Mouse (Mus musculus) left cerebral cortex, postnatal 36 days (tissue): ENCODE data around the gene Smc3. TPM values are rescaled to one million over a fixed set of nuclear protein-coding genes. Genes with fewer than 3 reads are reported as not detected.

Experiments used
- DNase-seq, 2 experiments: peaks; one replicate each; pipeline ENCODE4 v3.0.0; 2021 to 2022; ENCODE audit warnings: low spot score in 2 of 2, mixed read lengths in 1 of 2
- intact Hi-C: fragments of 180-260 bp; cut with DNase I; formaldehyde crosslinking; loops from one replicate; pipeline ENCODE4 v1.15.1; 2025
- total RNA-seq, 2 experiments: library from RNA; stranded (reverse); gene quantifications; 2 replicates each; pipeline ENCODE4 v1.2.3; 2021

Smc3 gene
- 10 to 100 TPM; 32.5 to 40.1 TPM for total RNA-seq

DNA sequence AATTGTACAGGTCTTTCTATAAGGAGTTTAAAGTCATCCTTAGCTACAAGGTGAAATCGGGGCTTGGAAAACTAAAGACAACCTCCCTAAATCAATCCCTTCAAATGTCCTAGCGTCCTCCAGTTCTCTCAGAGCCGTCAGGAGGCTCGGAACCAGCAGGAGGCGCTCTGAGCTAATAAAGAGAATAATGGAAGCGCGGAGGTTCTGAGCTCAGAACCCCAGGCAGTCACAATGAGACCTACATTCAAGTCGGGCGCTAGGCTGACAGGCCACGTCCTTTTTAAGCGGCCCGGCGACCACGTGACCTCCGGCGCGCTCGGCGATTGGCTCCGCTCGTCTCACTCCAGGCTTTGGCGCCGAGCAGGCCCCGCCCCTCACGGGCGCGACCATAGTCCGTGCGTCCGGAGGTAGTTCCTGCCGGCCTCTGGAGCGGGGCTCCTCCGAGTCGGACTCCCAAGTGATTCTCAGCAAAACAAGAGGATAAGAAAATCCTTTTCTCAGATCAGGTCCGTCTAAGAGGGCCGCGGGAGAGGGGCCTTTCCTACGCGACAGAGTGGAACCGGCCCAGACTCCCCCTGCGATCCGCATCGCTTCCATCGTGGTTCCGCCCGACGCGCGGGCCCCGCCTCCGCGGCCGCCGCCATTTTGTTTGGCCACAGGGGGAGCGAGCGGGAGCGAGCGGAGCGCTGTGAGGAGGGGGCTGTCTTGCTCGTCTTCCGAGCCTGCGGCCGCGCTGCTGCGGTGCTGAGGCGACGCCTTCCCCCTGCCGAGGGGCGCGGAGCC lies at the start of gene Smc3:
Smc3 (plus strand) TSS at position 642 of the 783 bp plus-strand sequence.
- peak; percentile 98 to 99 for DNase-seq
- intact Hi-C loops = loop anchor here (5.0 kb wide), 1 partner anchor 37 kb away; no protein-coding TSS in a partner anchor

GRCm38 (mm10) chr19:53550972-53551371 lies 49.2 kb upstream of the Smc3 start:
- peak in 1 of 2 experiments; percentile 68 for DNase-seq
- intact Hi-C loops = no loop called here

DNA sequence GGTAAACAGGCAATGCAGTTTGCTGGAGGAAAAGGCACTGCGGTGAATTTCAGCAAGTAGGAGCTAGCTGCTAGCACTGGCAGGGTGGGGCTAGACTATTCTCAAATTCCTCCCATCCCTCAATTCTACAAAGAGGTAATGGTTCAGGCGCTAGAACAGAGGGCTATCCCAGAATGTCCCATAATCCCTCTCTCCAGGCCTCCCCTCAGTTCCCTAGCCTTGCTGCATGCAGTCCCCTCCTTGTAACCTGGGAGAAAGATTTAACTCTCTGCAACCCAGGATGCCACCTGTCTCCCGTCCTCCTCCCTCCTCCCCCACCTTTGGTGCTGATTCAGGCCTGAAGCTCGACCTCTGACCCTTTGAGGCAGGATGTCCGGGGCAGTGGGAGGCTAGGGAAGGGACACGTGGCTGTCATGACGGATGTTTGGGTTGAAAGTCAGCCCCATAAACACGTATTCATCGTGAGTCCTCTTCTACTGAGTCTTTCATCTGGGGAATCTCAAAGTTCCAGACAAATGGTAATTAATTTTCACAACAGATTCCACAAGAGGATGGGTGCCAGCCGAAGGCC lies 47.9 kb upstream of the Smc3 start:
- intact Hi-C loops = no loop called here
- DNase-seq = no peak

DNA sequence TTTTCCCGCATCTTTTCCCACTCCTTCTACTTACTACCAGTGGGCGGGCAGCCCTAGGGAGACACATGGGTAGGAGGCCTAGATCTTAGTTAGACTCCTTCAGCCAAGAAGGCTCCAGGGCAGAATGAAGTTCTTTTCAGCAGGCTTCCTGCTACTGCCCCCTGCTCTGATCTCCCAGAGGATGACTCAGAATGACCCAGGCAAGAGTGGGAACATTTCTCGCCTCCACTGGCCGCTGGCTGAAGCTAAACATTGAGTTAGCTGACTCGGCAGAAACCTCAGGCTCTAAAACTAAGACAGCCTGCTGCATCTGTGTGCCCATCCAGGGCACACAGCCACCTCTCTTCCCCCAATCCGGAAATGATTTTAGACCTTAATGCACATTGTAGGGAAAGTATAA lies 47.4 kb upstream of the Smc3 start:
- no peak for DNase-seq
- intact Hi-C loops = no loop called here

GRCm38 (mm10) chr19:53554402-53554801 lies 45.8 kb upstream of the Smc3 start:
- no peak for DNase-seq

GRCm38 (mm10) chr19:53554981-53555616 lies 45.1 kb upstream of the Smc3 start:
- intact Hi-C loops = no loop called here
- DNase-seq = no peak

More at GRCm38 (mm10) chr19:53554402-53554801, 45.8 kb upstream of the Smc3 start:
- intact Hi-C loops = no loop called here

- intact Hi-C loops = no loop called here
- no peak for DNase-seq
These were observed 43.4 kb upstream of the Smc3 start for GRCm38 (mm10) chr19:53556841-53557240.

GRCm38 (mm10) chr19:53557267-53557936 lies 42.8 kb upstream of the Smc3 start:
- no peak for DNase-seq
- intact Hi-C loops = no loop called here

DNA sequence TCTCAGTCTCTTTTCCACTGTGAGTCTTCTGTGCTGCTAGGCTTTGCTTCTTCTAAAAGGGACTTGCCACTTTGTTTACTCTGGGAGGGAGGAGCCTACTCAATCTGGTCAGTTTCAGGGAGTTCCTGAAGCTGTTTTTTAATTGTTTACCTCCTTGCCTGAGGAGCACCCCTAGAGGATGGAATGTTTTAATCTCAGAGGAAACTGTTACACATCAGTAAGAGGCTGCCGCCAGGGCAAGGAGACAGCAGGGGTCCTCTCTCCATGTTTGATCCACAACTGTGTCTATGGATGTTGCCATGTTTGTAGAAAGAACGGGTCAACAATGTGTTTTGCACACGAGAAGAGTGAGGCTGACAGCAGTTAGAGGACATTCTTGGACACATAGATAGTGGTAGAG lies 39.8 kb upstream of the Smc3 start:
- no peak for DNase-seq
- intact Hi-C loops = no loop called here

DNA sequence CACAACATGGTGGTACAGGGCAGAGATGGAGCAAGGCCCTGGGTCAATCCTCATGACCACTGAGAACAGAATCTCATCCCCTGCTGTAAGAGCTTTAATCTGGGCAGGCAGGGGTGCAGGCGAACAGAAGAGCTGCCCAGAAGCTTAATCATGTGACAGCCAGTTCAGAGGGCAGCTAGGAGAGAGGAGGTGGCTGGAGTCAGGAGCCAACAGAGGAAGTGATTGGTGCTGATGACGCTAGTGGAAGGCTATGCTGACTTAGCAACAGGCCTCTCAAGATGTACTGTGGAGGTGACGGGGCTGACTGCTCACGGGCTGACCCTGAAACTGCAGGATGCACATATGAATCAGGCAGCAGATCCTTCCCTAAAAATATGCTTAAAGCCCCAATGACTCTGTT lies 36.0 kb upstream of the Smc3 start:
- intact Hi-C loops = no loop called here

DNA sequence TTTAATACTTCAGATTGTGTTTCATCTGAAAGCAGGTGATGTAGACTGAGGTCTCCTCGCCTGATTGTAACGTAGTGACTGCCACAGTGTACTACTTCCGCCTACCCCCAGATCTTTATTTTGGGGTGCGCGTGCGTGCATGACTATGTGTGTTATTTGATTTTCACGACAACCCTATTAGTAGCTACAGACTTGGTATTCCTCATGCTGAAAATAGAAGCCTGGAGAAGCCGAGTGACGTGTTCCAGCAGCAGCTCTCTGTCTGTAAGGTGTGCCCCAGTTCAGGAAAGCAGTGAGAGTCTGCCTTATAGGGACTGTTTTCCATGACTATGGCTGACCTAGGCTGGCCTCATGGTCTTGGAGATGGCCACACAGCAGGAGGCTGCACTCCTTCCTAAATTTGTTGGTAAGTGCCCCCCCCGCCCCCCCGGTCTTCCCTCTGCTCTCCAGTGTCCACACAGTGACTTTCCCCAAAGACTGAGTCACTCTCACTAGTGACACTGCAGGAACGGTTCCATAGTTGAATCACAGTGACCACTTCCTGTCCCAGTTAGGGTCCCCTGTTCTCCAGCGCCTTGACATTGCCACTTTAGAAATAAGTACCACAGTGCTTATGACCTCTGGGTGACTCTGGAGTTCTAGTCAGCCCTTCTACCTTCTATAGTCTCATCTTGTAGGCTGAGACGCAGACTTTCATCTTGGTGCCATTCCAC lies 34.5 kb upstream of the Smc3 start:
- intact Hi-C loops = no loop called here
- DNase-seq = no peak

More for the DNA sequence above, 36.0 kb upstream of the Smc3 start:
- DNase-seq = no peak

- DNase-seq = no peak
- intact Hi-C loops = no loop called here
These were observed 32.3 kb upstream of the Smc3 start for GRCm38 (mm10) chr19:53567864-53568263.

DNA sequence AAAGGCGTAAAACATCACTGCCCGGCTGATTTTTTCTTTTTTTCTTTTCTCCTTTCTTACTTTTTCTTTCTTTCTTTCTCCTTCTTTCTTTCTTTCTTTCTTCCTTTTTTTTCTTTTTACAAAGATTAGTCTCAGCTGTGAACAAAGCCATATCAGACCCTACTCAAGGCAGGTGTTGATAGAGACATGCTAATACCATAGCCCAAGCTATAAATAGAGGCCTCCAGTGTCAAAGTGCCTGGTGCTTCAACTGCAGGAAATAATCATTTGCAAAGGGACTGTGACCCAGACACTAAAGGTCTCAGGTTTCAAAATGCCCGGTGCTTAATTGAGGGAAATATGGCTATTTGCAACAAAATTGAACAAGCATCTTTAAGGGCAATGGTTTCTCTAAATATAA lies 31.6 kb upstream of the Smc3 start:
- intact Hi-C loops = no loop called here
- DNase-seq = no peak

DNA sequence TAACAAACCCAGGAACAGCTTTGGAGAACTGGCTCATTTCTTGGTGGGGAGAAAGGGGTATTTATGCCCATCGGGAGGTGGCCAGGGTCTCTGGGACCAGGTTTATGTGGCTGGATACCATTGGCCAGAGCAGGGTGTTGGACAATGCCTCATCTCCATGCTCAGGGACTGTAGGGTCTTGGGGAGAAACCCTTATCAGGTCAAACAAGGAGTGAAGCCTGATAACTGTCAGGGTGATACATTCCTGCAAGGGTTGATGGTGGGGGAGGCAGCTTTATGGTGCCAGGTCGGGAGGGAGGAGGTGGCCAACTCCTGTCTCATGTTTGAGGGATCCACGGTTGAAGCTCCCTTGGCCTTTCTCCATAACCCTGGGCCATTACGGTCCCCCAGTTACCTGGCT lies 29.1 kb upstream of the Smc3 start:
- DNase-seq = no peak

GRCm38 (mm10) chr19:53571501-53572428 lies 28.4 kb upstream of the Smc3 start:
- intact Hi-C loops = no loop called here
- no peak for DNase-seq

More for the DNA sequence above, 29.1 kb upstream of the Smc3 start:
- intact Hi-C loops = no loop called here

DNA sequence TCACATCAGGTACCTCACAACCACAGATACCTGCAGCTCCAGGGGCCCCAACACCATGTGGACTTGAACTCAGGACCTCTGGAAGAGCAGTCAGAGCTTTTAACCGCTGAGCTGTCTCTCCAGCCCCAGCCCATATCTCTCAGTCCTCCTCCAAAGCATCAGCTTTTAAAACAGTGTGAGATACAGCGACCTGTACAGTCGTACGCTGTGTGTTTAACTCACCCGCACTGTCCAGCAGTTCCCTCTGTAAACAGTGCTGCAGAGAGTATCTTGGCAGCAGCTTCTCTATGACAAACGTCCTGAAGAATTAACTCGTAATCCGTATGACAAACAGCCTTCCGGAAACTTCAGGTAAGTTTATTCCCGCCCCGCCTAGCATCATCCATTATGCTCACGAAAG lies 27.6 kb upstream of the Smc3 start:
- intact Hi-C loops = no loop called here
- no peak for DNase-seq

DNA sequence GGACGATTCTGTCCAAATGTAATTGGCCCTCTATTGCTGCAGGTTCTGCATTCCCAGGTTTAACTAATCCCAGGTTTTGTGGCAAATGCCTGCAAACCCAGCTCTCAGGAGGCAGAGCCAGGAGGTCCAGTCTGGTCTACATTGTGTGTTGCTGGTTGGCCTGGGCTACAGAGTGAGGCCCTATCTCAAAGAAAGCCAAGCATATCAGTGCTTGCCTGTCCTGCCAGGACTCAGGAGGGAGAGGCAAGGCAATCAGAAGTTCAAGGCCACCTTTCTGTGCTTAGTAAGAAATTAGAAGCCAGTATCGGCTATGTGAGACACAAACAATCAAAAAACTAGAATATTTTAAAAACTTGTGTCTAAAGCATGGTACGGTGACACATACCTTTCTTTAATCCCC lies 27.0 kb upstream of the Smc3 start:
- DNase-seq = no peak
- intact Hi-C loops = no loop called here

GRCm38 (mm10) chr19:53574131-53574530 lies 26.1 kb upstream of the Smc3 start:
- no peak for DNase-seq
- intact Hi-C loops = no loop called here

DNA sequence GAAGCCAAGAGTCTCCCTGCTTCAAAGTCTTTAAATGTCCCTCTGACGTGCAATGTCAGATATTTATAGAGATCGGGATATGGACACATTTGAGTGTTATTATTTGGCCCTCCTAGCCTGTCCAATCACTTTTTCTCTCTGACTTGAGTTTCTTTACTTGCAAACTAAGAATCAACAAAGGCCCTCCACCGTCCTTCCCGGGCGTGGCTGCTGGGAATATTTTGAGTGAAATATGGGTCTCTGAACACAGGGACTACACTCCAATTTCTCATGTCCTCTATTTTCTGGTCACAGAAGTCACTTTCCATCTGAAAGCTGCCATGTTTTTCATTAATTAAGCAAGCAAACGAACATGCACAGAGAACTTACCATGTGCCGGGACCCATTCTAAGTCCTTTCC lies 25.7 kb upstream of the Smc3 start:
- no peak for DNase-seq
- intact Hi-C loops = no loop called here
